Mouse (Mus musculus): ENCODE data around the gene Arfgap2.

Arfgap2 gene

GRCm38 (mm10) chr2:91309546-91309945 lies 44.8 kb downstream of the Arfgap2 start:
- DNase-seq, result no peak

GRCm38 (mm10) chr2:91312578-91313311 lies 48.0 kb downstream of the Arfgap2 start:
- DNase-seq, result no peak

GRCm38 (mm10) chr2:91314184-91314583 lies 49.4 kb downstream of the Arfgap2 start:
- no peak for DNase-seq

- no peak for DNase-seq
Measured at GRCm38 (mm10) chr2:91320559-91321529, 56.1 kb downstream of the Arfgap2 start.

- no peak for DNase-seq
Measured at GRCm38 (mm10) chr2:91321923-91322322, 57.1 kb downstream of the Arfgap2 start.

- DNase-seq, result no peak
Measured at GRCm38 (mm10) chr2:91322490-91322889, 57.7 kb downstream of the Arfgap2 start.

- peak in 1 of 2 experiments; percentile 15 for DNase-seq
Measured at GRCm38 (mm10) chr2:91324346-91324745, 59.6 kb downstream of the Arfgap2 start.

- peak; percentile 28 to 44 for DNase-seq
Measured at GRCm38 (mm10) chr2:91324761-91325421, 60.1 kb downstream of the Arfgap2 start.
